Mouse (Mus musculus) gastrocnemius, postnatal 14 days (tissue): Measurements from ENCODE around the gene Myrip. TPM values are rescaled to one million over a fixed set of nuclear protein-coding genes. Genes with fewer than 3 reads are reported as not detected.
"Not testable (repeated sequence)": the region's sequence is repeated elsewhere in the genome, so short reads cannot be mapped to it uniquely, and the experiment has no call there.

Source experiments
- DNase-seq: peaks from one replicate; pipeline ENCODE4 v3.0.0; 2021; ENCODE audit warnings: mixed read lengths
- intact Hi-C: fragments of 180-260 bp; cut with DNase I; formaldehyde crosslinking; loops from one replicate; pipeline ENCODE4 v1.15.1; 2025; ENCODE audit warnings: low total_unique reads
- total RNA-seq, 2 experiments: library from RNA; stranded (reverse); gene quantifications; 2 replicates each; pipeline ENCODE4 v1.2.3; 2021

The Myrip gene
- total RNA-seq, 2 experiments from 2014 or later, result 0.57 to 0.89 TPM

- no peak for DNase-seq
Measured at GRCm38 (mm10) chr9:120320573-120320972, 19.3 kb downstream of the Myrip start.

GRCm38 (mm10) chr9:120322702-120323426 is 21.6 kb downstream of the Myrip start:
- intact Hi-C loops, result no loop called here
- no peak for DNase-seq

More at GRCm38 (mm10) chr9:120320573-120320972, 19.3 kb downstream of the Myrip start:
- intact Hi-C loops, result no loop called here

- DNase-seq, intact Hi-C loops: not testable (repeated sequence)
Measured at GRCm38 (mm10) chr9:120331048-120331447, 29.7 kb downstream of the Myrip start.

GRCm38 (mm10) chr9:120338172-120338571 is 36.9 kb downstream of the Myrip start:
- intact Hi-C loops, result no loop called here

GRCm38 (mm10) chr9:120339975-120340695 is 38.8 kb downstream of the Myrip start:
- DNase-seq, result peak; percentile 17
- intact Hi-C loops, result no loop called here

More at GRCm38 (mm10) chr9:120338172-120338571, 36.9 kb downstream of the Myrip start:
- no peak for DNase-seq

- no peak for DNase-seq
- intact Hi-C loops, result no loop called here
Measured at GRCm38 (mm10) chr9:120343123-120343790, 41.9 kb downstream of the Myrip start.

GRCm38 (mm10) chr9:120345651-120346151 is 44.4 kb downstream of the Myrip start:
- peak; percentile 49 for DNase-seq
- intact Hi-C loops, result no loop called here

GRCm38 (mm10) chr9:120349145-120349544 is 47.8 kb downstream of the Myrip start:
- intact Hi-C loops, result no loop called here
- peak; percentile 11 for DNase-seq

- intact Hi-C loops, result no loop called here
- peak; percentile 23 for DNase-seq
Measured at GRCm38 (mm10) chr9:120350346-120350745, 49.0 kb downstream of the Myrip start.

- intact Hi-C loops, result no loop called here
- no peak for DNase-seq
Measured at GRCm38 (mm10) chr9:120351061-120351460, 49.7 kb downstream of the Myrip start.

GRCm38 (mm10) chr9:120351474-120351873 is 50.2 kb downstream of the Myrip start:
- intact Hi-C loops, result no loop called here

GRCm38 (mm10) chr9:120353036-120353435 is 51.7 kb downstream of the Myrip start:
- DNase-seq, result no peak
- intact Hi-C loops, result no loop called here

More at GRCm38 (mm10) chr9:120351474-120351873, 50.2 kb downstream of the Myrip start:
- DNase-seq, result no peak

GRCm38 (mm10) chr9:120353967-120354366 is 52.7 kb downstream of the Myrip start:
- no peak for DNase-seq
- intact Hi-C loops, result no loop called here

- DNase-seq, result no peak
- intact Hi-C loops, result no loop called here
Measured at GRCm38 (mm10) chr9:120354550-120355345, 53.4 kb downstream of the Myrip start.

GRCm38 (mm10) chr9:120356490-120356889 is 55.2 kb downstream of the Myrip start:
- intact Hi-C loops, result no loop called here
- no peak for DNase-seq

- DNase-seq, result no peak
- intact Hi-C loops, result no loop called here
Measured at GRCm38 (mm10) chr9:120358060-120358459, 56.7 kb downstream of the Myrip start.

GRCm38 (mm10) chr9:120360397-120361177 is 59.3 kb downstream of the Myrip start:
- peak; percentile 28 for DNase-seq
- intact Hi-C loops, result no loop called here

- intact Hi-C loops, result no loop called here
Measured at GRCm38 (mm10) chr9:120361656-120362055, 60.3 kb downstream of the Myrip start.

More at GRCm38 (mm10) chr9:120361656-120362055, 60.3 kb downstream of the Myrip start:
- DNase-seq, result no peak
